20 mouse cellular contexts compared by ENCODE assay signal in the genomic region with DNA sequence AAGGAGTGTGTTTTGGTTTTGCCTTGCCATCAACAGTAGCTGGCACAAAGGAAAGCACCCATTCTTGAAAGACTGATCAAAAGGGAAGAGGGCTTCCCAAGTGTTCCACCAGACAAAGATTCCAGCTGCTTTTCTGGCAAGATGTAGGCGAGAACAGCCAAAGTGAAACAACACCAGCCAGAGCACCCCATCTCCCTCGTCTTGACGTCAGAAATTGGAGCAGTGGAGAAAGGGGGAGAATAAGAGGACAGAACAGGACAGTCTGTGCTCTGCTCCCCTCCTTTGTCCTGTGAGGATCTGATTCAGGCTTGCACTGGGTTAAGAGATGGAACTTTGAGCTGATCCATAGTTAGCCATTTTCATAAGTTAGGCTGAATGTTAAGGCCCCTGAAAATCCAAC. TPM values are rescaled to one million over a fixed set of nuclear protein-coding genes. Genes with fewer than 3 reads are reported as not detected.
DNase-seq lines count a peak whose midpoint lies in the region; ATAC-seq and TF ChIP-seq lines count a peak whose summit lies in the region.
"Had no signal": no experiment of that assay in that cellular context is flagged by ENCODE, and none has a peak within 500 bp of the region (broad histone marks: within the 10 kb centered on the region; RNA-seq: fewer than 3 reads in every experiment).

No protein-coding gene starts in this region.

- H3K27ac ChIP-seq in forebrain, postnatal 0 days (ENCODE audit: low read depth, low read length) = no peak overlapping the region
- H3K27ac ChIP-seq in forebrain, embryonic 13.5 days = no peak overlapping the region; the same call in 1 of the 2 replicates
- peak overlapping the region; percentile 74 for H3K27ac ChIP-seq in layer of hippocampus, adult 2 months
- H3K27ac ChIP-seq: embryonic facial prominence, embryonic 10.5 days; limb, embryonic 13.5 days; liver, embryonic 13.5 days; stomach, embryonic 15.5 days had no signal

- TF ChIP-seq CTCF in forebrain, postnatal 0 days (IDR thresholded peaks at IDR 0.05; ENCODE audit: low read depth) = no peak
- TF ChIP-seq CTCF in layer of hippocampus, adult 2 months (conservative IDR thresholded peaks at IDR 0.05) = no peak
- TF ChIP-seq CTCF in brain, embryonic 14.5 days (IDR thresholded peaks at IDR 0.05; ENCODE audit: borderline replicate concordance, extremely low read depth, insufficient read depth, insufficient read length) = no peak

- no peak overlapping the region for H3K9ac ChIP-seq in forebrain, postnatal 0 days
- H3K9ac ChIP-seq in forebrain, embryonic 13.5 days = no peak overlapping the region
- H3K9ac ChIP-seq: heart, embryonic 12.5 days; limb, embryonic 13.5 days; liver, embryonic 13.5 days; lung, embryonic 14.5 days; stomach, embryonic 15.5 days had no signal

- no peak overlapping the region for H3K4me2 ChIP-seq in forebrain, postnatal 0 days (ENCODE audit: low read depth)
- H3K4me2 ChIP-seq in forebrain, embryonic 13.5 days = no peak overlapping the region
- H3K4me2 ChIP-seq: heart, embryonic 12.5 days; limb, embryonic 13.5 days; liver, embryonic 13.5 days; lung, embryonic 14.5 days; stomach, embryonic 15.5 days had no signal

- no peaks in the 10 kb centered on the region for H3K9me3 ChIP-seq in forebrain, postnatal 0 days (ENCODE audit: low read length)
- no peaks in the 10 kb centered on the region for H3K9me3 ChIP-seq in forebrain, embryonic 13.5 days (replicated peaks)
- H3K9me3 ChIP-seq: embryonic facial prominence, embryonic 10.5 days; heart, embryonic 12.5 days; limb, embryonic 13.5 days; liver, embryonic 13.5 days; stomach, embryonic 15.5 days had no signal

- H3K4me3 ChIP-seq in forebrain, postnatal 0 days (ENCODE audit: low read depth, low read length) = no peak overlapping the region
- H3K4me3 ChIP-seq in forebrain, embryonic 13.5 days = no peak overlapping the region
- H3K4me3 ChIP-seq in layer of hippocampus, adult 2 months = no peak overlapping the region
- H3K4me3 ChIP-seq: embryonic facial prominence, embryonic 10.5 days; heart, embryonic 12.5 days; limb, embryonic 13.5 days; liver, embryonic 13.5 days; stomach, embryonic 15.5 days had no signal

- peak; percentile 47; the same call in 1 of the 2 replicates for ATAC-seq in forebrain, postnatal 0 days
- no peak for ATAC-seq in forebrain, embryonic 13.5 days

- no peaks in the 10 kb centered on the region for H3K27me3 ChIP-seq in forebrain, postnatal 0 days (ENCODE audit: insufficient read depth, low read length)
- H3K27me3 ChIP-seq in forebrain, embryonic 13.5 days = no peaks in the 10 kb centered on the region
- H3K27me3 ChIP-seq: heart, embryonic 12.5 days; limb, embryonic 13.5 days; stomach, embryonic 15.5 days had no signal

- no peak for DNase-seq in forebrain, postnatal 0 days
- DNase-seq in layer of hippocampus, adult 2 months (ENCODE audit: low spot score in 2 of 2) = no peak
- no peak for DNase-seq in layer of hippocampus, postnatal 25 days (ENCODE audit: extremely low spot score in 1 of 2, low spot score in 1 of 2)
- DNase-seq in brain, adult 2 months (ENCODE audit: low read depth, low spot score) = peak; percentile 24
- peak; percentile 50 for DNase-seq in brain, embryonic 14.5 days (ENCODE audit: low read depth)
- no peak for DNase-seq in retina, postnatal 1 day
- no peak for DNase-seq in gastrocnemius, postnatal 4 days (ENCODE audit: low spot score in 2 of 2)
- DNase-seq: cerebellum, postnatal 14 days; gastrocnemius, postnatal 25 days; heart, postnatal 14 days; kidney, adult 8-10 months; kidney, postnatal 25 days; liver, embryonic 13.5 days; lung, embryonic 14.5 days; lung, postnatal 36 days had no signal

- H3K4me1 ChIP-seq in forebrain, postnatal 0 days (ENCODE audit: insufficient read depth) = no peaks in the 10 kb centered on the region
- 0 out of 2 replicates have a peak, but pooled peaks cover 3% of the 10 kb centered on the region for H3K4me1 ChIP-seq in forebrain, embryonic 13.5 days
- H3K4me1 ChIP-seq: embryonic facial prominence, embryonic 10.5 days; limb, embryonic 13.5 days; liver, embryonic 13.5 days; stomach, embryonic 15.5 days had no signal

- WGBS in forebrain, postnatal 0 days = 18% methylated on average over 3 of the region's 3 CpGs
- 37% methylated on average over 3 of the region's 3 CpGs for WGBS in forebrain, embryonic 13.5 days

- no peak for TF ChIP-seq POLR2A in brain, embryonic 14.5 days (IDR thresholded peaks at IDR 0.05; ENCODE audit: borderline replicate concordance, extremely low read depth, insufficient read depth, insufficient read length, poor library complexity, severe bottlenecking)

- H3K36me3 ChIP-seq in forebrain, postnatal 0 days (ENCODE audit: insufficient read depth) = no peaks in the 10 kb centered on the region
- no peaks in the 10 kb centered on the region for H3K36me3 ChIP-seq in forebrain, embryonic 13.5 days (ENCODE audit: poor library complexity, severe bottlenecking)
- H3K36me3 ChIP-seq: embryonic facial prominence, embryonic 10.5 days; heart, embryonic 12.5 days; limb, embryonic 13.5 days; liver, embryonic 13.5 days; stomach, embryonic 15.5 days had no signal

RNA-seq across cellular contexts. Expression of a gene that starts 7.4 kb away (rescaled TPM):
- 180 and 204 TPM in 2 replicates for total RNA-seq in forebrain, postnatal 0 days (2014; rRNA removed)
- polyA plus RNA-seq in forebrain, postnatal 0 days (2015; fragmentation: Nextera tagmentation; extraction: Ambion mirVana) = 90.0 and 160 TPM in 2 replicates
- polyA plus RNA-seq in forebrain, embryonic 13.5 days (2015; fragmentation: Nextera tagmentation; extraction: Ambion mirVana) = 121 and 149 TPM in 2 replicates
- total RNA-seq in layer of hippocampus, adult 2 months (2021) = 100 to 1,000 TPM; 526 to 562 TPM
- 100 to 1,000 TPM; 625 to 681 TPM for total RNA-seq in layer of hippocampus, postnatal 25 days (2021)
- 239 and 253 TPM in 2 replicates for polyA plus RNA-seq in brain, embryonic 14.5 days (2012; rRNA removed)
- total RNA-seq in gastrocnemius, postnatal 4 days (2021) = 1 to 10 TPM; 5.3 to 6.6 TPM

RNA-seq across cellular contexts. Expression of a gene that starts 25.1 kb away (rescaled TPM):
- total RNA-seq in forebrain, postnatal 0 days (2014; rRNA removed) = 124 and 174 TPM in 2 replicates
- polyA plus RNA-seq in forebrain, postnatal 0 days (2015; fragmentation: Nextera tagmentation; extraction: Ambion mirVana) = 20.5 and 35.8 TPM in 2 replicates
- polyA plus RNA-seq in forebrain, embryonic 13.5 days (2015; fragmentation: Nextera tagmentation; extraction: Ambion mirVana) = 61.3 and 71.1 TPM in 2 replicates
- total RNA-seq in layer of hippocampus, adult 2 months (2021) = 100 to 1,000 TPM; 189 to 218 TPM
- total RNA-seq in layer of hippocampus, postnatal 25 days (2021) = 100 to 1,000 TPM; 109 to 181 TPM
- 501 and 507 TPM in 2 replicates for polyA plus RNA-seq in brain, embryonic 14.5 days (2012; rRNA removed)
- 10 to 100 TPM; 62.4 to 86.4 TPM for total RNA-seq in gastrocnemius, postnatal 4 days (2021)

RNA-seq across cellular contexts. Expression of a gene that starts 38.4 kb away (rescaled TPM):
- total RNA-seq in forebrain, postnatal 0 days (2014; rRNA removed) = 5.1 and 5.5 TPM in 2 replicates
- 4.4 and 4.8 TPM in 2 replicates for polyA plus RNA-seq in forebrain, postnatal 0 days (2015; fragmentation: Nextera tagmentation; extraction: Ambion mirVana)
- 3.5 and 3.9 TPM in 2 replicates for polyA plus RNA-seq in forebrain, embryonic 13.5 days (2015; fragmentation: Nextera tagmentation; extraction: Ambion mirVana)
- total RNA-seq in layer of hippocampus, adult 2 months (2021) = 1 to 10 TPM; 5.6 to 6.6 TPM
- 1 to 10 TPM; 5.3 to 6.0 TPM for total RNA-seq in layer of hippocampus, postnatal 25 days (2021)
- polyA plus RNA-seq in brain, embryonic 14.5 days (2012; rRNA removed) = 4.6 and 5.0 TPM in 2 replicates
- 1 to 10 TPM; 3.1 to 3.9 TPM for total RNA-seq in gastrocnemius, postnatal 4 days (2021)

RNA-seq across cellular contexts. Expression of a gene that starts 48.8 kb away (rescaled TPM):
- total RNA-seq in forebrain, postnatal 0 days (2014; rRNA removed) = 2.0 and 3.2 TPM in 2 replicates
- polyA plus RNA-seq in forebrain, postnatal 0 days (2015; fragmentation: Nextera tagmentation; extraction: Ambion mirVana) = 1.3 and 2.2 TPM in 2 replicates
- 1.9 and 2.5 TPM in 2 replicates for polyA plus RNA-seq in forebrain, embryonic 13.5 days (2015; fragmentation: Nextera tagmentation; extraction: Ambion mirVana)
- 1 to 10 TPM; 5.2 to 7.1 TPM for total RNA-seq in layer of hippocampus, adult 2 months (2021)
- 1 to 10 TPM; 6.3 to 6.6 TPM for total RNA-seq in layer of hippocampus, postnatal 25 days (2021)
- polyA plus RNA-seq in brain, embryonic 14.5 days (2012; rRNA removed) = 3.7 TPM in 2 replicates
- under 1 TPM; 0.56 to 0.70 TPM for total RNA-seq in gastrocnemius, postnatal 4 days (2021)

RNA-seq across cellular contexts. Expression of a gene that starts 52.9 kb away (rescaled TPM):
- 3.5 and 4.0 TPM in 2 replicates for total RNA-seq in forebrain, postnatal 0 days (2014; rRNA removed)
- 6.7 and 6.9 TPM in 2 replicates for polyA plus RNA-seq in forebrain, postnatal 0 days (2015; fragmentation: Nextera tagmentation; extraction: Ambion mirVana)
- polyA plus RNA-seq in forebrain, embryonic 13.5 days (2015; fragmentation: Nextera tagmentation; extraction: Ambion mirVana) = 5.1 and 5.2 TPM in 2 replicates
- total RNA-seq in layer of hippocampus, adult 2 months (2021) = 1 to 10 TPM; 1.1 to 1.7 TPM
- total RNA-seq in layer of hippocampus, postnatal 25 days (2021) = 1 to 10 TPM in 1 of 2 experiments, under 1 TPM in 1; 0.75 to 1.4 TPM
- polyA plus RNA-seq in brain, embryonic 14.5 days (2012; rRNA removed) = 8.8 and 9.7 TPM in 2 replicates
- 10 to 100 TPM; 20.9 to 24.8 TPM for total RNA-seq in gastrocnemius, postnatal 4 days (2021)

Comparison
In these comparisons a context has a peak if more than half of its experiments do, and no peak if none do; other contexts are left out.
1. DNase-seq: peak in brain, adult 2 months (single experiment) and brain, embryonic 14.5 days (single experiment); none in forebrain, postnatal 0 days (single experiment), layer of hippocampus, adult 2 months (0 of 2), layer of hippocampus, postnatal 25 days (0 of 2), retina, postnatal 1 day (single experiment) and gastrocnemius, postnatal 4 days (0 of 2).
2. RNA of a gene that starts 7.4 kb away (total RNA-seq): 625 to 681 TPM in layer of hippocampus, postnatal 25 days, 526 to 562 TPM in layer of hippocampus, adult 2 months and 180 to 204 TPM in forebrain, postnatal 0 days; 5.3 to 6.6 TPM in gastrocnemius, postnatal 4 days; every median in the first group is over 10 times any median in the second.